Mouse (Mus musculus): ENCODE data around the gene Il6st. TPM values are rescaled to one million over a fixed set of nuclear protein-coding genes. Genes with fewer than 3 reads are reported as not detected.

The Il6st gene
- total and polyA plus RNA-seq, 2 experiments from 2014 or later = 20.5 to 36.1 TPM

DNA sequence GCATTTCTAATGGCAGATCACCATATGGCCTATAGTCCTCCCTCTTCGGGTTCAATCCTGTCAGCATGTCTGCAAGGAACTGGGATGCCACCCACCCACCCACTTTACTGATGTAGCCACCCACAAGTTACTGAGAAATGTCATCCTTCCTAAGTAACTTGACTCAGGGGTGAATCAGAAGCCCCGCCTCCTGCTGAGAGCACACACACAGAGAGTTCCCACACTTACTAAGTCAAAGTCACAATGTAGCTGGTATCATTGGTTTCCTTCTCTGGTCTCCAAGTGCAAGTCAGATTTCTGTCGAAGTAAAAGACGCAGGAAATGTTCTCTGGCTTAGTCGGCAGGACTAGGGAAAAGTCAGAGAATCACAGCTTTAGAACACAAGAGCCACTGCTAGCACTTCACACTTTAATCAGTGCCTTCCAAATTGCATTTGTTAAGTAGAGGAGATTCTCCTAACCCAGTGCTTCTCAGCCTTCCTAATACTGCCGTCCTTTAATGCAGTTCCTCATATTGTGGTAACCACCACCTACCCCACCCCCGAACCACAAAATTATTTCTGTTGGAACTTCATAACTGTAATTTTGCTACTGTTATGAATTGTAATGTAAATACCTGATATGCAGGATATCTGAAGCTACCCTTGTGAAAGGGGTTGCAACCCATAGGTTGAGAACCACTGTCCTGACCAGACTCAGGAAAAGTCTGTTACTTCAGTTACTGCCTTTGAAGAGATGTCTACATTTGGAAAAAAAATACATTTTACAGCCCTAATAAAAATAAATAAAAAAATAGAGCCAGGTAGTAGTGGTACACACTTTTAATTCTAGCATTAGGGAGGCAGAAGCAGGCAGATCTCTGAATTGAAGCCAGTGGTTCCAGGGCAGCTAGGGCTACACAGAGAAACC, 88.0 kb downstream of the Il6st start:
- 88% methylated on average over 7 of the region's 7 CpGs for WGBS
- no peak for ATAC-seq (ENCODE audit: low FRiP score)
- H3K4me1 ChIP-seq (ENCODE audit: insufficient read depth, low read length) = no peaks in the 10 kb centered on the region

DNA sequence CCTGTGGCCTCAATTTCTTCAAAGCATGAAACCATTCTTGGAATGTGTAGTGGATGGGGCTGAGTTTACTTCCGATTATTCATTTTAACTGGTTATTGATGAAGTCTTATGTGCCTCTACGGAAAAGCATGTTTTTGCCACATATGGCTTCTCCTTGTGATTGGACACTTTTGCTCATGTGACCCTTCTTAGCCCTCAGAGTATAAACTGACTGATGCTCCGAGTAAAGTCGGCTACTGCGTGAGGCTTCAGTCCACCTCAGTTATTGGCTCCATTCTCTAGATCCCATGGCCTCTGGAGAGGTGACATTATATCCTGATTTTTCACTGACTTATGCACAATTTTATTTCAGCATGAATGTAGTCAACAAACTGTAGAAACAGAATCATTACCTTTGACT, 89.4 kb downstream of the Il6st start:
- Histone ChIP-seq H3K4me3 (ENCODE audit: low read depth, low read length) (no peak overlapping the region), H3K36me3 (ENCODE audit: insufficient read depth, low read length) (no peaks in the 10 kb centered on the region), H3K27ac (ENCODE audit: low read depth, low read length) (no peak overlapping the region), H3K9me3 (ENCODE audit: low read length) (no peaks in the 10 kb centered on the region), H3K4me2 (ENCODE audit: low read depth, low read length, poor library complexity, severe bottlenecking) (no peak overlapping the region), H3K9ac (replicated peaks; ENCODE audit: low read length, poor library complexity, severe bottlenecking) (no peak overlapping the region), H3K27me3 (ENCODE audit: insufficient read depth, low read length) (no peaks in the 10 kb centered on the region), H3K4me1 (ENCODE audit: insufficient read depth, low read length) (no peaks in the 10 kb centered on the region)
- TF ChIP-seq CTCF (IDR thresholded peaks at IDR 0.05) = no peak
- ATAC-seq (ENCODE audit: low FRiP score) = no peak
- 92% methylated on average over 5 of the region's 5 CpGs for WGBS
- DNase-seq (ENCODE audit: low spot score) = no peak

More for the DNA sequence above, 88.0 kb downstream of the Il6st start:
- Histone ChIP-seq H3K9me3 (ENCODE audit: low read length) (no peaks in the 10 kb centered on the region), H3K9ac (replicated peaks; ENCODE audit: low read length, poor library complexity, severe bottlenecking) (no peak overlapping the region), H3K4me3 (ENCODE audit: low read depth, low read length) (no peak overlapping the region), H3K27ac (ENCODE audit: low read depth, low read length) (no peak overlapping the region), H3K36me3 (ENCODE audit: insufficient read depth, low read length) (no peaks in the 10 kb centered on the region), H3K27me3 (ENCODE audit: insufficient read depth, low read length) (no peaks in the 10 kb centered on the region), H3K4me2 (ENCODE audit: low read depth, low read length, poor library complexity, severe bottlenecking) (no peak overlapping the region)
- DNase-seq (ENCODE audit: low spot score) = no peak
- TF ChIP-seq CTCF (IDR thresholded peaks at IDR 0.05) = no peak

DNA sequence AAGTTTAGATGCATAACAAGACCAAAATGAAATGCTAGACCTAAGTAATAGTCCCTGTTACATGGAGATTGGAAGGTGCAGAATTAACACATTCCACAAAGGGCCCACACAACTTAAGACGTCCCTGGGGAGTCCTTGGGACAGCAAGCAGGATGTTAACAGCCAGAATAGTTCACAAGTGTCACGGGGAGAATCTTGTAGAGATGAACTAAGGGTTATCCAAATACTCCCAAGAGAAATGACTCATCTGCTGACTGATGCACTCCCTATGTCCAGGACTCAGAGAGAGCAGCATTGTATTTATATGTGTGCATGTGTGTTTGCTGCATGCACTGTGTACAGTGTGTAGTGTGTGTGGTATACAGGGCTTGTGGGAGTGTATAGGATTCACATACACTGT, 92.6 kb downstream of the Il6st start:
- Histone ChIP-seq H3K4me3 (ENCODE audit: low read depth, low read length) (no peak overlapping the region), H3K9ac (replicated peaks; ENCODE audit: low read length, poor library complexity, severe bottlenecking) (no peak overlapping the region), H3K4me1 (ENCODE audit: insufficient read depth, low read length) (no peaks in the 10 kb centered on the region), H3K27ac (ENCODE audit: low read depth, low read length) (no peak overlapping the region), H3K27me3 (ENCODE audit: insufficient read depth, low read length) (no peaks in the 10 kb centered on the region), H3K36me3 (ENCODE audit: insufficient read depth, low read length) (no peaks in the 10 kb centered on the region), H3K4me2 (ENCODE audit: low read depth, low read length, poor library complexity, severe bottlenecking) (no peak overlapping the region), H3K9me3 (ENCODE audit: low read length) (no peaks in the 10 kb centered on the region)
- no peak for TF ChIP-seq CTCF (IDR thresholded peaks at IDR 0.05)
- no peak for DNase-seq (ENCODE audit: low spot score)
- no peak for ATAC-seq (ENCODE audit: low FRiP score)
- 67% methylated on average over 2 of the region's 2 CpGs for WGBS

Other genes with a start within 250 kb of the Il6st start
- 21.2 and 24.4 TPM in 2 replicates for gene Ankrd55, start 175.6 kb upstream of the Il6st start, total RNA-seq (2014; rRNA removed)
- 10.2 and 11.7 TPM in 2 replicates for gene Ankrd55, start 175.6 kb upstream of the Il6st start, polyA plus RNA-seq (2015; fragmentation: Nextera tagmentation; extraction: Ambion mirVana)
- gene Il31ra, start 130.3 kb downstream of the Il6st start, total RNA-seq (2014; rRNA removed) = 0.05 TPM in 2 replicates
- gene Il31ra, start 130.3 kb downstream of the Il6st start, polyA plus RNA-seq (2015; fragmentation: Nextera tagmentation; extraction: Ambion mirVana) = 0.07 and 0.09 TPM in 2 replicates
- 0.11 and 0.33 TPM in 2 replicates for gene Ddx4, start 188.4 kb downstream of the Il6st start, total RNA-seq (2014; rRNA removed)
- 0.23 and 0.59 TPM in 2 replicates for gene Ddx4, start 188.4 kb downstream of the Il6st start, polyA plus RNA-seq (2015; fragmentation: Nextera tagmentation; extraction: Ambion mirVana)
- gene Slc38a9, start 196.7 kb downstream of the Il6st start, total RNA-seq (2014; rRNA removed) = 12.1 and 14.4 TPM in 2 replicates
- gene Slc38a9, start 196.7 kb downstream of the Il6st start, polyA plus RNA-seq (2015; fragmentation: Nextera tagmentation; extraction: Ambion mirVana) = 8.6 and 10.8 TPM in 2 replicates

All from midbrain, postnatal 0 days (tissue).